Mouse (Mus musculus): ENCODE measurements around the gene Gpatch8. TPM values are rescaled to one million over a fixed set of nuclear protein-coding genes. Genes with fewer than 3 reads are reported as not detected.

Gpatch8 gene
- polyA plus RNA-seq (2016; fragmentation: Nextera tagmentation; extraction: Ambion mirVana), result 45.7 and 47.0 TPM in 2 replicates

DNA sequence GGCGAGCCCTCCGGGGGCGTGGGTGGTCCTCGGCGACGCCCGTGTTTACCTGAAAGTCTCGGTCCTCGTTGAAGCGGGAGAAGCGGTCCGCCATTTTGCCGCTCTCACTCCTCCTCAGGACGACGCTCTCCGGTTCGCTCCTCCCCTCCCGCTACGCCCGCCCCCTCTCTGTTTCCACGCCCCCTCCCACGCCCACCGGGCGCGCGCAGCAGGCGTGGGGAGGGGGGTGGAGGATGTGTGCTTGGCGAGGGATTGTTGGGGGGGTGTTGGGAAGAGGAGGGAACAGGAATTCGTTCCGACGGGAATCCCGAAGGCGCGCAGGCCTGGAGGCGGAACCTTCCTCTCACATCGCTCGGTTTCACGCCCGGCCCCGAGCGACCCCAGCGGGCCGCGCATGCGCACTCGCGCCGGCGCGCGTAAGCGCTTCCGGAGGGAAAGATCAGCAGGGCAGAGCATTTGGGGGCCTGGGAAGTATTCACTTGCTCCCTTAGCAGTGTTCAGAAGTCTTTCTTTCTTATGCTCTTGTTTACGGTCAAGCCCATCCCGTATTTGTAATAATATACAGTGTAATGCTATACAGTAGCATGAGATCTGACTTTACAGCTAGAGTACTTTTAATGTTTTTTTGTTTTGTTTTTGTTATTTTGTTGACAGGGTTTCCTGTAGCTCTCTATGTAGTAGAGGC is at the start of gene Gpatch8:
Gpatch8 (minus strand) TSS at position 362 of the 685 bp plus-strand sequence.
- Histone ChIP-seq H3K36me3 (peaks cover under 1% of the 10 kb centered on the region; the same call in 1 of the 2 replicates), H3K27me3 (ENCODE audit: insufficient read depth, poor library complexity, severe bottlenecking) (no peaks in the 10 kb centered on the region), H3K27ac (peak within 1 kb of the TSS; percentile 99), H3K9me3 (no peaks in the 10 kb centered on the region), H3K4me3 (peak within 1 kb of the TSS; percentile 92), H3K4me1 (peaks cover 14% of the 10 kb centered on the region)
- peak; percentile 98 for DNase-seq (ENCODE audit: low spot score)
- under 1% methylated on average over 54 of the region's 55 CpGs for WGBS

DNA sequence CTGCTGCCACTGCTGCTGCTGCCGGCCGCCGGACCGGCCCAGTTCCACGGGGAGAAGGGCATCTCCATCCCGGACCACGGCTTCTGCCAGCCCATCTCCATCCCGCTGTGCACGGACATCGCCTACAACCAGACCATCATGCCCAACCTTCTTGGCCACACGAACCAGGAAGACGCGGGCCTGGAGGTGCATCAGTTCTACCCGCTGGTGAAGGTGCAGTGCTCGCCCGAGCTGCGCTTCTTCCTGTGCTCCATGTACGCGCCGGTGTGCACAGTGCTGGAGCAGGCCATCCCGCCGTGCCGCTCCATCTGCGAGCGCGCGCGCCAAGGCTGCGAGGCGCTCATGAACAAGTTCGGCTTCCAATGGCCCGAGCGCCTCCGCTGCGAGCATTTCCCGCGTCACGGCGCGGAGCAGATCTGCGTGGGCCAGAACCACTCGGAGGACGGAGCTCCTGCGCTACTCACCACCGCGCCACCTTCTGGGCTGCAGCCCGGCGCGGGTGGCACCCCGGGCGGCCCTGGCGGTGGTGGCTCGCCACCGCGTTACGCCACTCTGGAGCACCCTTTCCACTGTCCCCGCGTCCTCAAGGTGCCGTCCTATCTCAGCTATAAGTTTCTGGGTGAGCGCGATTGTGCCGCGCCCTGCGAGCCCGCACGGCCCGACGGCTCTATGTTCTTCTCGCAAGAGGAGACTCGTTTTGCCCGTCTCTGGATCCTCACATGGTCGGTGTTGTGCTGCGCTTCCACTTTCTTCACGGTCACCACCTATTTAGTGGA is 48.8 kb upstream of the Gpatch8 start:
- under 1% methylated on average over 74 of the region's 74 CpGs for WGBS
- Histone ChIP-seq H3K27me3 (ENCODE audit: insufficient read depth, poor library complexity, severe bottlenecking) (peaks cover 7% of the 10 kb centered on the region; the same call in 1 of the 2 replicates), H3K4me1 (peaks cover 42% of the 10 kb centered on the region), H3K36me3 (no peaks in the 10 kb centered on the region), H3K9me3 (no peaks in the 10 kb centered on the region), H3K27ac (peak overlapping the region; percentile 94), H3K4me3 (peak overlapping the region; percentile 76)
- DNase-seq (ENCODE audit: low spot score), result peak; percentile 77

DNA sequence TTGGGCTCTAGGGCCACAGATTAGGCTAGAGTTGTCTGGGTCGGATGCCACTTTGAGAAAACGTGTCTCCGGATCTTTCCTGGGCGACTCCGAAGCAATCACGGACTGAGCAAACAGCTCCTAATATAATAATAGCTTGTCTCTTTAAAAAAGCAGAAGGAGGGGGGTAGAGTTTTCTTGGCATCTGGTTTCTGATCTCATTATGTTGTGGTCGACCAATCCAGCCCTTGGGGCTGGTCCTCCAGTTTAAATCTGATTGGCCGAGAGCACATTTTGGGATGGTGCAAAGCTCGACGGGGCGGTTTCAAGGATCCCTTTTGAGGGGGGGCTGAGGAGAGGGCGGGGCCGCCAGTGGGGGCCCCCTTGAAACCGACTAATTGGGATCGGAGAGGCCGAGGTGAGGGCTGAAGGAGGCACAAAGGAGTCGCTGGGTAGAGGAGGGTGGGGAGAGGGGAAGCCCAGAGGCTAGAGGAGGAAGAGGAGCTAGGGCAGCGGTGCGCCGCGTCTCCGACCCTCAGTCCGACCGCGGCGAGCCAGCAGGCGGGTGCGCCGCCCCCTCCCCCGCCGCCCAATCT is 47.9 kb upstream of the Gpatch8 start, which contains the start of gene Fzd2:
Fzd2 (plus strand) TSS at position 387 of the 575 bp plus-strand sequence.
- DNase-seq (ENCODE audit: low spot score), result peak; percentile 97

DNA sequence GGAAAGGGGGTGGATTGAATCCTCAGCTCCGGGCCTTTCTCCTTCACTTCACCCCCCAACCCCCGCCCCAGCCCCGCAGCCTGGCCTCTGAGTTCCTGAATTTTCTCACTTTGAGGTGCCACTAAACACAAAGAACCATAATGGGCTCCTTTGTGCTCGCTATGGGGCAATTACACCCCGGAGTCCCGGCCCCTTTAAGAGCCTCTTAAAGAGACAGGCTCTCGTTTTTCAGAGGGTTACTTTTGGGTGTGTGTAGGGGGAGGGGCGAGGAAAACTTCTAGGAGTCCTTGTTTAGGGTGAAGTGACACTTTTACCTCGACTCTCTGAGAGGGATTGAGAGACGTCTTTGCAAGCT is 47.3 kb upstream of the Gpatch8 start:
- Histone ChIP-seq H3K9me3 (no peaks in the 10 kb centered on the region), H3K27me3 (ENCODE audit: insufficient read depth, poor library complexity, severe bottlenecking) (peaks cover 7% of the 10 kb centered on the region; the same call in 1 of the 2 replicates), H3K27ac (peak overlapping the region; percentile 94), H3K36me3 (no peaks in the 10 kb centered on the region), H3K4me1 (peaks cover 27% of the 10 kb centered on the region), H3K4me3 (peak overlapping the region; percentile 76)
- 1% methylated on average over 10 of the region's 10 CpGs for WGBS
- no peak for DNase-seq (ENCODE audit: low spot score)

More for the DNA sequence above, 47.9 kb upstream of the Gpatch8 start, which contains the start of gene Fzd2:
- no peaks in the 10 kb centered on the region for H3K36me3 ChIP-seq
- H3K4me3 ChIP-seq, result peak within 1 kb of the TSS; percentile 76
- no peaks in the 10 kb centered on the region for H3K9me3 ChIP-seq
- peaks cover 34% of the 10 kb centered on the region for H3K4me1 ChIP-seq
- peak within 1 kb of the TSS; percentile 94 for H3K27ac ChIP-seq
- H3K27me3 ChIP-seq (ENCODE audit: insufficient read depth, poor library complexity, severe bottlenecking), result peaks cover 7% of the 10 kb centered on the region; the same call in 1 of the 2 replicates
- under 1% methylated on average over 18 of the region's 31 CpGs for WGBS

DNA sequence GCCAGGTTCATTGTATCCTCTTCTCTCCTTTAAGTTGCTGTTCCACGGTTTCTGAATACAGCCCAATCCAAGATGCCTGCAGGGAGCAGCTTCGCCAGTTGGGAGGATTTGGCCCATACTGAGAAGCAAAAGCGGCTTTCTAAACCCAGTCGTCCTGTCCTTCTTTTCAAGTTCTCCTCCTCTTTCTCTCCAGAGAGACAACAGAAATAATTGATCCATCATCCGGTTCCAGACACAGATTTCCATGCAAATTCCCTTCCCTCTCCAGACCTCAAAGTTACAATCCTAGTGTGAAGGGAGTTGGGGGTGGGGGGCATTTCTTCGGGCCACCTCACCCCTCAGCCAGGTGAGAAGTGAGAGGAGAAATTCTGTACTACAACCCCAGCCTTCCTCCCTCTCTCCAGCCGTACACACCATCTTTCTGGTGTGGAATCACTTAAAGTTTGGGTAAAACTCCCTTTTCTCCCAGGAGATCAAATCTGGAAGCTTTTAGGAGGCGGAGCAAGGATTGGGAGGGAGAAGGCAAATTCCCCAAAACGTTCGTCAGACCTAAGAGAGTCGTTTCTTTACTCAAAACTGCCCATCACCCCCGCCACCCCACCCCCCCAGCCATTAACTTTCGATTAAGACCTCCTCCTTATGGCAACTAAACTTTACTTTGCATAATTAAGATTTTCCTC is 46.8 kb upstream of the Gpatch8 start:
- Histone ChIP-seq H3K9me3 (no peaks in the 10 kb centered on the region), H3K27me3 (ENCODE audit: insufficient read depth, poor library complexity, severe bottlenecking) (peaks cover 7% of the 10 kb centered on the region; the same call in 1 of the 2 replicates), H3K4me3 (peak overlapping the region; percentile 76), H3K36me3 (no peaks in the 10 kb centered on the region), H3K27ac (peak overlapping the region; percentile 94), H3K4me1 (peaks cover 23% of the 10 kb centered on the region; the same call in 1 of the 2 replicates)
- WGBS, result 4% methylated on average over 13 of the region's 13 CpGs
- DNase-seq (ENCODE audit: low spot score), result no peak

DNA sequence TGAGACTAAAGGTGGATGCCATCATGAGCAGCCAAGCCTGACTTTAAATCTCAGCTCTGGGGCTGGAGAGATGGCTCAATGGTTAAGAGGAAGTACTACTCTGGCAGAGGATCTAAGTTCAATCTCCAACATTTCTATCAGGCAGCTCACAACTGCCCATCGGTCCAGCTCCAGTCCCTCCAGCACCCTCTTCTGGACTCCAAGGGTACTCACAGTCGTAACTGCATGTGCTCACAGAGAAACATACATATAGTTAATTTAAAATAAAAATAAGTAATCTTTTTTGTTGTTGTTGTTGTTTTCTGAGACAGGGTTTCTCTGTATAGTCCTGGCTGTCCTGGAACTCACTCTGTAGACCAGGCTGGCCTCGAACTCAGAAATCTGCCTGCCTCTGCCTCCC is 43.7 kb upstream of the Gpatch8 start:
- H3K4me3 ChIP-seq, result no peak overlapping the region
- H3K27me3 ChIP-seq (ENCODE audit: insufficient read depth, poor library complexity, severe bottlenecking), result peaks cover 9% of the 10 kb centered on the region; the same call in 1 of the 2 replicates
- H3K4me1 ChIP-seq, result peaks cover 23% of the 10 kb centered on the region
- H3K27ac ChIP-seq, result no peak overlapping the region
- WGBS, result 90% methylated on average over 3 of the region's 3 CpGs
- H3K9me3 ChIP-seq, result no peaks in the 10 kb centered on the region
- H3K36me3 ChIP-seq, result no peaks in the 10 kb centered on the region
- DNase-seq (ENCODE audit: low spot score), result no peak

DNA sequence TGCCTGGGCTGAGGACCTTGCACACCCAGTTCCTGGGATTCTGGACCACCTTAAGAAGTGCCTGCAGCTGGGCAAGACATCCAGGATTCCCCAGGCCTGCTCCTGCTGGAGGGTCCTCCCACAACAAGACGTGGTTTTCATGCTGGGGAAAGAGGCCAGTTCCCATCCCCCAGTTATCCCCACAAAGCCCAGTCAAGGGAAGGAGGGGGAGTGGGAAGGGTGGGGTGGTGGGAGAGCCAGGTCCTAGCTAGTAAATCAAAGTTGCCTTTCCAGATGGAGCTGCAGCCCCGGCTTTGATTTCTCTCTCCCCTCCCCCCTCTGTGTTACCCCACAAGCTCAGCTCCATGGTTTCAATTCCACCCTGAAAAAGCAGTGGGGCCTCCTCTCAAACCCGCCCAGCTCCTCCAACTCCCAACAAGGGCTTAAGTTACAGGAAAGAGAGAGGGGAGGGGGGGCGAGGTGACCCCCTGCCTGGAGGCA is 39.2 kb upstream of the Gpatch8 start:
- 0 out of 2 replicates have a peak, but pooled peaks cover 5% of the 10 kb centered on the region for H3K27me3 ChIP-seq (ENCODE audit: insufficient read depth, poor library complexity, severe bottlenecking)
- DNase-seq (ENCODE audit: low spot score), result peak; percentile 64
- peak overlapping the region; percentile 16; the same call in 1 of the 2 replicates for H3K4me3 ChIP-seq
- no peaks in the 10 kb centered on the region for H3K9me3 ChIP-seq
- H3K27ac ChIP-seq, result peak overlapping the region; percentile 80
- H3K36me3 ChIP-seq, result no peaks in the 10 kb centered on the region
- 26% methylated on average over 4 of the region's 4 CpGs for WGBS
- H3K4me1 ChIP-seq, result peaks cover 11% of the 10 kb centered on the region

DNA sequence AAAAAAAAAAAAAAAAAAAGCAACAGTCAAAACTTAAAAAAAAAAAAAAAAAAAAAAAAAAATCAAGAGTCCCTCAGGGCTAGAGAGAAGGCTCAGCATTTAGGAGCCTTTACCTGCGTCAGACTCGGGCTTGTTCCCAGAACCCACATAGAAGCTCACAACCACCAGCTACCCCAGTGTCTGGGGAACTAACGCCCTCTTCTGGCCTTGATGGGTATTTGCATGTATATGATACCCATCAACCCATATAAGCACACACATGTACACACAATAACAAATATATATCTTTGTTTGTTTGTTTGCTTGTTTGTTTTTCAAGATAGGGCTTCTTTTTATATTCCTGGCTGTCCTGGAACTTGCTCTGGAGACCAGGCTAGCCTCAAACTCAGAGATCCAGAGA is 31.4 kb upstream of the Gpatch8 start:
- Histone ChIP-seq H3K36me3 (0 out of 2 replicates have a peak, but pooled peaks cover 8% of the 10 kb centered on the region), H3K9me3 (no peaks in the 10 kb centered on the region), H3K4me1 (peaks cover 6% of the 10 kb centered on the region), H3K27ac (no peak overlapping the region), H3K4me3 (no peak overlapping the region), H3K27me3 (ENCODE audit: insufficient read depth, poor library complexity, severe bottlenecking) (no peaks in the 10 kb centered on the region)
- 74% methylated on average over 3 of the region's 3 CpGs for WGBS
- no peak for DNase-seq (ENCODE audit: low spot score)

DNA sequence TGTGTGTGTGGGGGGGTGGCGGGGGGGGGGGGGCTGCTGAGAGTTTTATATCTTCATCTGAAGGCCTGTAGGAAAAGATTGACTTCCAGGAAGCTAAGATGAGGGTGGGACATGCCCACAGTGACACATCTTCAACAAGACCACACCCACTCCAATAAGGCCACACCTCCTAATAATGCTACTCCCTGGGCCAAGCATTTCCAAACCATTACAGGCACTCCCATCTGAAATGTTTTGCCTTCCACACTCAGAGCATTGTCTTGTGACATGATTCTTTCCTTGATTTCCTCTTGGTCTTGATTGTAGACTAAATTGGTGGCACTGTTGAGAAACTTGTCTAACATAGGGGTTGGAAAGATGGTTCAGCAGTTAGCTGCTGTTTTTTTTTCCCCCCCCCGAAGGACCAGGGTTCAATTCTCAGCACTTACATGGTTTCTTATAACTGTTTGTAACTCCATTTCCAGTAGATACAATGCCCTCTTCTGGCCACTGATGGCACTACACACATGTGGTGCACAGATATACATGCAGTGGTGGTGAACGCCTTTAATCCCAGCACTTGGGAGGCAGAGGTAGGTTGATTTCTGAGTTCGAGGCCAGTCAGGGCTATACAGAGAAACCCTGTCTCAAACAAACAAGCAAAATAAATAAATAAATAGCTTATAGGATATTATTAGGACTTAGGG is 30.4 kb upstream of the Gpatch8 start:
- WGBS, result 87% methylated on average over 4 of the region's 4 CpGs
- Histone ChIP-seq H3K36me3 (0 out of 2 replicates have a peak, but pooled peaks cover 8% of the 10 kb centered on the region), H3K9me3 (no peaks in the 10 kb centered on the region)

DNA sequence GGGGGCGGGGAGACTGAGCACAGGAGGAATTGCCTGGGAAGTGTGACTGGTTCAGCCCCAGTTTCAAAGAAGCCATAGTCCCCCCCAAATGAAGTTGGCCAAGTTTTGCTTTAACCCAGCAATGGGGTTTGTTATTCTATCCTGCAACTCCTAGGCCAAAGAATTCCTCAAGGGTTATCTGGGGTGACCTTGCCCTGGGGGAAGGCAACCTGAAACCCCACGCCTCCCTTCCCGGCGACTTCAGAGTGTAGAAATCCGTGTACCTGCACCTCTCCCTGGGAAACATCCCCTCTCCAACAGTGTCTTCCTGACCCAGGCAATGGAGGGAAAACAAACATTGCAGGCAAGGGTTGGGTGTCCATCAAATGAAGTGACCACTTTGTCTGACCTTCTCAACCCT is 26.5 kb upstream of the Gpatch8 start:
- H3K36me3 ChIP-seq, result 0 out of 2 replicates have a peak, but pooled peaks cover 8% of the 10 kb centered on the region
- 6% methylated on average over 5 of the region's 5 CpGs for WGBS

More for the DNA sequence above, 30.4 kb upstream of the Gpatch8 start:
- Histone ChIP-seq H3K4me1 (peaks cover 16% of the 10 kb centered on the region), H3K27me3 (ENCODE audit: insufficient read depth, poor library complexity, severe bottlenecking) (no peaks in the 10 kb centered on the region), H3K27ac (no peak overlapping the region), H3K4me3 (no peak overlapping the region)
- DNase-seq (ENCODE audit: low spot score), result no peak

DNA sequence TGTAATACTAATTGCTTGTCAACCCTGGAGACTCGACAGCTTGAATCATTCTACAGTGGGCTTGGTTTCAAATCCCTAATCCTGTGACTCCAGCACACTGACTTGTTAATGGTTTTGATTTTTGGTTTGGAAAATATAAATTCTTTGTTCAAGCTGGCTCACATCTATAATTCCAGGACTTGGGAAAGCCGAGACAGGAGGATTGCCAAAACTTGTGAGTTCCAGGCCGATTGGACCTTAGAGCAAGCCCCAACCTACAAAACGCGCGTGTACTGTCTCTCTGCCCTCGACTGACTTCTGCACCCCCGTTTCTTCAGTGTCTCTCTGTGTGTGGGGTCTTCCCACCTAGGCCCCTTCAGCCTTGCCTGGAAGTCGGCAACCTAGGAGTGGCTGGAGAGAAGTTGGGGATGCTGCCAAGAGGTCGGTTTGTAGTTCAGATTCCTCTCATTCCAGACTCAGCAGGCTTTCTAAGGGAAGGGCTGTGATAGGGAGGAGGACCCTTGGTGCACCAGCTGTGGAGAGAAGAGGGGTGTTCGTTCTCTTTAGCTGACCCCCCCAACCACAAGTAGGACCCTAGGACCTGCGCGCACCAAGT is 25.9 kb upstream of the Gpatch8 start:
- H3K27ac ChIP-seq, result peak overlapping the region; percentile 75
- 0 out of 2 replicates have a peak overlapping the region, but pooled peaks have one; percentile 22 for H3K4me3 ChIP-seq
- no peaks in the 10 kb centered on the region for H3K9me3 ChIP-seq
- 14% methylated on average over 13 of the region's 13 CpGs for WGBS
- H3K36me3 ChIP-seq, result 0 out of 2 replicates have a peak, but pooled peaks cover 8% of the 10 kb centered on the region
- DNase-seq (ENCODE audit: low spot score), result no peak
- peaks cover 56% of the 10 kb centered on the region for H3K4me1 ChIP-seq
- H3K27me3 ChIP-seq (ENCODE audit: insufficient read depth, poor library complexity, severe bottlenecking), result no peaks in the 10 kb centered on the region

More for the DNA sequence above, 26.5 kb upstream of the Gpatch8 start:
- Histone ChIP-seq H3K27me3 (ENCODE audit: insufficient read depth, poor library complexity, severe bottlenecking) (no peaks in the 10 kb centered on the region), H3K4me3 (0 out of 2 replicates have a peak overlapping the region, but pooled peaks have one; percentile 3), H3K4me1 (peaks cover 49% of the 10 kb centered on the region), H3K9me3 (no peaks in the 10 kb centered on the region), H3K27ac (peak overlapping the region; percentile 75)
- DNase-seq (ENCODE audit: low spot score), result no peak

Data from heart, embryonic 10.5 days (tissue).